9 mouse cellular contexts compared by ENCODE assay signal in the genomic region with DNA sequence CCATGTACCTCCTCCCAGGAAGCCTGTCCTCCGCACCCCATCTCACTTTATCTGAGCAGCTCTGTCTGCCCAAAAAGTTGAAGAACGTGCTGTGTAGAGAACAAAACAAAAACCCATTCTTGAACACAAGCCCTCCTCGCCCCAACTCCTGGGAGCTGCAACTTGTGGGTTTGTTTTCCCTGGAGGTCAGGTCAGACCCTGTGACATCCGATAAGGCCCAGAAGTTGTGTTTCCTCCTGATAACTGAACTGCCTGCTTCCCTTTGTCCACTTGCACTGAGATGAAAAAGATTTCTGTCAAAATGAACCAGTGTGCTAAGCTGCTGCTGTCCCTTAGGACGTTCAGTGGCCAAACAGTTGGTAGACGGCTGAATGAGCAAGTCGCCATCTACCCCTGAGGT. TPM values are rescaled to one million over a fixed set of nuclear protein-coding genes. Genes with fewer than 3 reads are reported as not detected.
DNase-seq lines count a peak whose midpoint lies in the region; ATAC-seq lines count a peak whose summit lies in the region.
"Had no signal": no experiment of that assay in that cellular context is flagged by ENCODE, and none has a peak within 500 bp of the region (broad histone marks: within the 10 kb centered on the region; RNA-seq: fewer than 3 reads in every experiment).

No protein-coding gene starts in this region.

- WGBS in heart, embryonic 14.5 days: 36% methylated on average over 7 of the region's 7 CpGs
- WGBS in embryonic facial prominence, embryonic 13.5 days: 31% methylated on average over 7 of the region's 7 CpGs
- 61% methylated on average over 7 of the region's 7 CpGs for WGBS in intestine, embryonic 16.5 days
- WGBS in midbrain, embryonic 13.5 days: 47% methylated on average over 7 of the region's 7 CpGs

- H3K9ac ChIP-seq in heart, embryonic 14.5 days (ENCODE audit: low read length): no peak overlapping the region
- no peak overlapping the region for H3K9ac ChIP-seq in embryonic facial prominence, embryonic 13.5 days
- no peak overlapping the region for H3K9ac ChIP-seq in intestine, embryonic 16.5 days (ENCODE audit: low read depth, low read length)
- 0 out of 2 replicates have a peak overlapping the region, but pooled peaks have one; percentile 65 for H3K9ac ChIP-seq in midbrain, embryonic 13.5 days (replicated peaks)

- H3K36me3 ChIP-seq in heart, embryonic 14.5 days (ENCODE audit: control insufficient read depth, insufficient read depth, low read length): no peaks in the 10 kb centered on the region
- no peaks in the 10 kb centered on the region for H3K36me3 ChIP-seq in embryonic facial prominence, embryonic 13.5 days
- H3K36me3 ChIP-seq in intestine, embryonic 16.5 days (ENCODE audit: control insufficient read depth, insufficient read depth, low read length): no peaks in the 10 kb centered on the region
- no peaks in the 10 kb centered on the region for H3K36me3 ChIP-seq in midbrain, embryonic 13.5 days

- H3K27me3 ChIP-seq in heart, embryonic 14.5 days (ENCODE audit: control insufficient read depth, insufficient read depth, low read length): peaks cover 21% of the 10 kb centered on the region
- H3K27me3 ChIP-seq in embryonic facial prominence, embryonic 13.5 days: peaks cover 41% of the 10 kb centered on the region
- peaks cover 7% of the 10 kb centered on the region; the same call in 1 of the 2 replicates for H3K27me3 ChIP-seq in intestine, embryonic 16.5 days (replicated peaks; ENCODE audit: control insufficient read depth, insufficient read depth, low read length)
- H3K27me3 ChIP-seq in midbrain, embryonic 13.5 days: peaks cover 48% of the 10 kb centered on the region

- peak; percentile 36; the same call in 1 of the 2 replicates for ATAC-seq in heart, embryonic 14.5 days (ENCODE audit: insufficient number of reproducible peaks, insufficient read depth, low FRiP score, low read depth)
- no peak for ATAC-seq in embryonic facial prominence, embryonic 13.5 days (ENCODE audit: insufficient number of reproducible peaks, insufficient read depth, low FRiP score, low TSS enrichment, low read depth)
- no peak for ATAC-seq in intestine, embryonic 16.5 days
- ATAC-seq in midbrain, embryonic 13.5 days: no peak

- H3K4me1 ChIP-seq in heart, embryonic 14.5 days (ENCODE audit: control insufficient read depth in 2 of 2, insufficient read depth in 2 of 2, low read length in 2 of 2): peaks cover 9 to 12% of the 10 kb centered on the region in 2 experiments
- H3K4me1 ChIP-seq in embryonic facial prominence, embryonic 13.5 days: peaks cover 14% of the 10 kb centered on the region
- peaks cover 6% of the 10 kb centered on the region for H3K4me1 ChIP-seq in intestine, embryonic 16.5 days (ENCODE audit: control insufficient read depth, insufficient read depth, low read length)
- H3K4me1 ChIP-seq in midbrain, embryonic 13.5 days (replicated peaks): peaks cover 38% of the 10 kb centered on the region

- peaks cover 5% of the 10 kb centered on the region; the same call in 1 of the 2 replicates for H3K9me3 ChIP-seq in heart, embryonic 14.5 days (ENCODE audit: control insufficient read depth, low read length)
- H3K9me3 ChIP-seq in embryonic facial prominence, embryonic 13.5 days: peaks cover 5% of the 10 kb centered on the region; the same call in 1 of the 2 replicates
- no peaks in the 10 kb centered on the region for H3K9me3 ChIP-seq in intestine, embryonic 16.5 days (ENCODE audit: control insufficient read depth, low read length)
- H3K9me3 ChIP-seq in midbrain, embryonic 13.5 days: peaks cover 9% of the 10 kb centered on the region

- peak overlapping the region; percentile 76 for H3K4me2 ChIP-seq in heart, embryonic 14.5 days (ENCODE audit: low read length)
- H3K4me2 ChIP-seq in embryonic facial prominence, embryonic 13.5 days: peak overlapping the region; percentile 89
- peak overlapping the region; percentile 84; the same call in 1 of the 2 replicates for H3K4me2 ChIP-seq in intestine, embryonic 16.5 days (ENCODE audit: low read depth, low read length)
- peak overlapping the region; percentile 77 for H3K4me2 ChIP-seq in midbrain, embryonic 13.5 days (replicated peaks)

- H3K27ac ChIP-seq in heart, embryonic 14.5 days (replicated peaks in 1 of 2; ENCODE audit: control insufficient read depth in 1 of 2, insufficient read depth in 1 of 2, low read depth in 2 of 2, low read length in 2 of 2): 0 out of 4 replicates have a peak overlapping the region, but pooled peaks of 1 of the 2 experiments have one; percentile 2
- H3K27ac ChIP-seq in embryonic facial prominence, embryonic 13.5 days: no peak overlapping the region
- H3K27ac ChIP-seq in intestine, embryonic 16.5 days (ENCODE audit: low read length): no peak overlapping the region
- H3K27ac ChIP-seq in midbrain, embryonic 13.5 days: no peak overlapping the region

- H3K4me3 ChIP-seq in heart, embryonic 14.5 days (ENCODE audit: control insufficient read depth in 1 of 2, insufficient read depth in 1 of 2, low read depth in 1 of 2, low read length in 2 of 2): peak overlapping the region; percentile 39 to 45
- H3K4me3 ChIP-seq in embryonic facial prominence, embryonic 13.5 days: peak overlapping the region; percentile 49
- peak overlapping the region; percentile 48 for H3K4me3 ChIP-seq in intestine, embryonic 16.5 days (ENCODE audit: low read length)
- peak overlapping the region; percentile 48 for H3K4me3 ChIP-seq in midbrain, embryonic 13.5 days (replicated peaks)

- no peak for DNase-seq in heart, adult 11 months
- no peak for DNase-seq in right cerebral cortex, adult 2 months (ENCODE audit: low spot score in 2 of 2)
- no peak for DNase-seq in retina, embryonic 14.5 days (ENCODE audit: low spot score)
- DNase-seq in thymus, postnatal 0 days (ENCODE audit: low spot score): no peak
- DNase-seq: left cerebral cortex, postnatal 4 days had no signal

RNA-seq across cellular contexts. Expression of gene Slc18a2, which starts 0.9 kb away (rescaled TPM):
- 12.0 and 13.2 TPM in 2 replicates for polyA plus RNA-seq in heart, embryonic 14.5 days (2014; fragmentation: Nextera tagmentation; extraction: Ambion mirVana)
- polyA plus RNA-seq in embryonic facial prominence, embryonic 13.5 days (2015; fragmentation: Nextera tagmentation; extraction: Ambion mirVana): 9.0 and 10.1 TPM in 2 replicates
- 7.5 and 7.9 TPM in 2 replicates for polyA plus RNA-seq in intestine, embryonic 16.5 days (2015; fragmentation: Nextera tagmentation; extraction: Ambion mirVana)
- 28.1 and 31.5 TPM in 2 replicates for polyA plus RNA-seq in midbrain, embryonic 13.5 days (2015; fragmentation: Nextera tagmentation; extraction: Ambion mirVana)
- polyA plus RNA-seq in thymus, postnatal 0 days (2015; fragmentation: Nextera tagmentation; extraction: Ambion mirVana): 3.6 and 4.5 TPM in 2 replicates

RNA-seq across cellular contexts. Expression of gene Kcnk18, which starts 42.6 kb away (rescaled TPM):
- not detected in 2 replicates for polyA plus RNA-seq in heart, embryonic 14.5 days (2014; fragmentation: Nextera tagmentation; extraction: Ambion mirVana)
- polyA plus RNA-seq in embryonic facial prominence, embryonic 13.5 days (2015; fragmentation: Nextera tagmentation; extraction: Ambion mirVana): not detected in 2 replicates
- polyA plus RNA-seq in intestine, embryonic 16.5 days (2015; fragmentation: Nextera tagmentation; extraction: Ambion mirVana): not detected in 2 replicates
- polyA plus RNA-seq in midbrain, embryonic 13.5 days (2015; fragmentation: Nextera tagmentation; extraction: Ambion mirVana): not detected in 2 replicates
- not detected in 2 replicates for polyA plus RNA-seq in thymus, postnatal 0 days (2015; fragmentation: Nextera tagmentation; extraction: Ambion mirVana)
